Mouse (Mus musculus) heart, adult 8-10 months (tissue): ENCODE data around the gene Cyp2t4. TPM values are rescaled to one million over a fixed set of nuclear protein-coding genes. Genes with fewer than 3 reads are reported as not detected.

ENCODE experiments used
- DNase-seq: peaks from one replicate; pipeline ENCODE4 v3.0.0; 2022; ENCODE audit warnings: low spot score
- total RNA-seq, 4 experiments: library from RNA; stranded (reverse); gene quantifications; 2 replicates each; pipeline ENCODE4 v1.2.4; 2022

Gene Cyp2t4
- total RNA-seq, 4 experiments from 2014 or later = not detected

- DNase-seq = no peak
Measured at GRCm38 (mm10) chr7:27161744-27162143, 8.2 kb downstream of the Cyp2t4 start.

GRCm38 (mm10) chr7:27162780-27163449 is 9.4 kb downstream of the Cyp2t4 start:
- DNase-seq = no peak

GRCm38 (mm10) chr7:27163450-27163805 is 9.9 kb downstream of the Cyp2t4 start:
- DNase-seq = no peak

- DNase-seq = no peak
Measured at GRCm38 (mm10) chr7:27164112-27164947, 10.8 kb downstream of the Cyp2t4 start.

- no peak for DNase-seq
Measured at GRCm38 (mm10) chr7:27165007-27165655, 11.6 kb downstream of the Cyp2t4 start.

- DNase-seq = no peak
Measured at GRCm38 (mm10) chr7:27165696-27166095, 12.2 kb downstream of the Cyp2t4 start.

GRCm38 (mm10) chr7:27166229-27166613 is 12.7 kb downstream of the Cyp2t4 start:
- DNase-seq = peak; percentile 88

GRCm38 (mm10) chr7:27166614-27167474 is 13.3 kb downstream of the Cyp2t4 start, which contains the start of gene Egln2:
Egln2 (minus strand) TSS chr7:27166802.
- peak; percentile 93 for DNase-seq

GRCm38 (mm10) chr7:27167475-27168094 is 14.1 kb downstream of the Cyp2t4 start:
- DNase-seq = no peak

- DNase-seq = no peak
Measured at GRCm38 (mm10) chr7:27168371-27168770, 14.9 kb downstream of the Cyp2t4 start.

- DNase-seq = no peak
Measured at GRCm38 (mm10) chr7:27170981-27171380, 17.5 kb downstream of the Cyp2t4 start.

- no peak for DNase-seq
Measured at GRCm38 (mm10) chr7:27174496-27174895, 21.0 kb downstream of the Cyp2t4 start.

GRCm38 (mm10) chr7:27174896-27175295 is 21.4 kb downstream of the Cyp2t4 start:
- no peak for DNase-seq

GRCm38 (mm10) chr7:27177942-27178323 is 24.4 kb downstream of the Cyp2t4 start:
- no peak for DNase-seq

GRCm38 (mm10) chr7:27178324-27179216 is 25.1 kb downstream of the Cyp2t4 start, which contains the start of gene Rab4b:
Rab4b (minus strand) TSS chr7:27178896.
- DNase-seq = peak; percentile 99

- DNase-seq = no peak
Measured at GRCm38 (mm10) chr7:27179217-27179918, 25.9 kb downstream of the Cyp2t4 start.

- DNase-seq = peak; percentile 69
Measured at GRCm38 (mm10) chr7:27180036-27180435, 26.5 kb downstream of the Cyp2t4 start.

GRCm38 (mm10) chr7:27180837-27181695 is 27.6 kb downstream of the Cyp2t4 start, which contains the start of the genes Gm21983 and Mia:
Gm21983 (minus strand) TSS chr7:27181086.
Mia (minus strand) TSS chr7:27181157.
- DNase-seq = no peak
